Mouse (Mus musculus) ES-E14 (cell line): Measurements from ENCODE around the gene Dnaja3. TPM values are rescaled to one million over a fixed set of nuclear protein-coding genes. Genes with fewer than 3 reads are reported as not detected.
A peak's percentile ranks its signal among the peaks of the same experiment; 100 is the strongest.

Source experiments
- DNase-seq: peaks from one replicate; pipeline ENCODE4 v3.0.0-alpha.2; 2013; ENCODE audit warnings: low read depth, low spot score
- H3K27ac ChIP-seq: 2 replicates; pipeline ENCODE4 v1.5.1; 2012; ENCODE audit warnings: low read depth, mild to moderate bottlenecking, low read length, moderate library complexity, mixed read lengths; ENCODE audit not compliant: poor library complexity, insufficient read depth, severe bottlenecking
- H3K36me3 ChIP-seq: 2 replicates; pipeline ENCODE4 v1.6.1; 2012; ENCODE audit warnings: mild to moderate bottlenecking, low read length, moderate library complexity, mixed read lengths; ENCODE audit not compliant: control insufficient read depth, poor library complexity, insufficient read depth, severe bottlenecking
- H3K4me1 ChIP-seq, 2 experiments: fragments of 150-350 bp in 1 of 2; sonication (generic) in 1 of 2; 2 replicates each; pipeline ENCODE4 v1.6.1; 2012; ENCODE audit warnings: low read length in 2 of 2, mild to moderate bottlenecking in 1 of 2, mixed read lengths in 1 of 2; ENCODE audit not compliant: control insufficient read depth in 2 of 2, insufficient read depth in 2 of 2, poor library complexity in 1 of 2
- H3K4me3 ChIP-seq, 2 experiments: fragments of 150-350 bp in 1 of 2; sonication (generic) in 1 of 2; 2 replicates each; pipeline ENCODE4 v1.5.1; 2012; ENCODE audit warnings: low read length in 2 of 2, low read depth in 1 of 2, mild to moderate bottlenecking in 1 of 2, mixed read lengths in 1 of 2; ENCODE audit not compliant: insufficient read depth in 1 of 2, poor library complexity in 1 of 2, severe bottlenecking in 1 of 2
- H3K9ac ChIP-seq: 2 replicates; pipeline ENCODE4 v1.6.1; 2012; ENCODE audit warnings: low read depth, mild to moderate bottlenecking, low read length, mixed read lengths; ENCODE audit not compliant: poor library complexity, insufficient read depth, severe bottlenecking
- H3K9me3 ChIP-seq: fragments of 150-350 bp; sonication (generic); 2 replicates; pipeline ENCODE4 v1.6.1; 2012; ENCODE audit warnings: low read depth, mild to moderate bottlenecking, low read length; ENCODE audit not compliant: control insufficient read depth, insufficient read depth
- CHD2 ChIP-seq: IDR thresholded peaks from 2 replicates; pipeline ENCODE4 v1.6.1; 2014; ENCODE audit warnings: mild to moderate bottlenecking, low read depth, low read length, inconsistent platforms
- HCFC1 ChIP-seq: IDR thresholded peaks from 2 replicates; pipeline ENCODE4 v1.6.1; 2012; ENCODE audit warnings: low read length, inconsistent platforms, borderline replicate concordance; ENCODE audit not compliant: insufficient read depth
- MAFK ChIP-seq: IDR thresholded peaks from 2 replicates; pipeline ENCODE4 v1.6.1; 2014; ENCODE audit warnings: mild to moderate bottlenecking, low read depth, low read length, inconsistent platforms; ENCODE audit not compliant: insufficient read depth
- ZC3H11A ChIP-seq: IDR thresholded peaks from 2 replicates; pipeline ENCODE4 v1.6.1; 2012; ENCODE audit warnings: low read depth, mild to moderate bottlenecking, inconsistent platforms, low read length, borderline replicate concordance
- ZNF384 ChIP-seq: IDR thresholded peaks from 2 replicates; pipeline ENCODE4 v1.6.1; 2012; ENCODE audit warnings: low read depth, low read length, inconsistent platforms
- in situ Hi-C, 2 experiments: fragments of 600-800 bp; cut with MboI; formaldehyde crosslinking; loops; one replicate each; pipeline ENCODE4 v1.15.1; 2025; ENCODE audit warnings: low sequenced_read_pairs in 2 of 2, inconsistent platforms in 1 of 2; ENCODE audit not compliant: unreplicated experiment in 2 of 2
- total RNA-seq: library from RNA; depleted of rRNA; stranded (reverse); fragments of 300-350 nt; gene quantifications from 2 replicates; pipeline ENCODE4 v1.2.3, GENCODE M21; 2012

The Dnaja3 gene
- total RNA-seq, 1 experiment, result 53.2 TPM

GRCm38 (mm10) chr16:4665726-4666125 is 25.9 kb downstream of the Dnaja3 start:
- Histone ChIP-seq H3K9me3 (no peaks in the 10 kb centered on the region), H3K4me1 (peaks cover 0 to 4% of the 10 kb centered on the region in 2 experiments; a peak in 1 of 4 replicates), H3K27ac (no peak overlapping the region), H3K4me3 (no peak overlapping the region), H3K9ac (no peak overlapping the region), H3K36me3 (peaks cover 8% of the 10 kb centered on the region; the same call in 1 of the 2 replicates)
- no peak for DNase-seq
- in situ Hi-C loops, result loop anchor here in 1 of 2 experiments (5.0 kb wide), 1 partner anchor 33 kb away; no protein-coding TSS in a partner anchor
- TF ChIP-seq ZNF384 (no peak), HCFC1 (no peak), CHD2 (no peak), MAFK (no peak), ZC3H11A (no peak)

- peaks cover 8% of the 10 kb centered on the region; the same call in 1 of the 2 replicates for H3K36me3 ChIP-seq
- TF ChIP-seq ZC3H11A (peak; percentile 80; the same call in 1 of the 2 replicates), ZNF384 (no peak)
- H3K27ac ChIP-seq, result no peak overlapping the region
- peaks cover 0 to 4% of the 10 kb centered on the region in 2 experiments; a peak in 1 of 4 replicates for H3K4me1 ChIP-seq
- H3K9ac ChIP-seq, result no peak overlapping the region
- peak; percentile 80 for DNase-seq
- no peak overlapping the region for H3K4me3 ChIP-seq
- no peaks in the 10 kb centered on the region for H3K9me3 ChIP-seq
- in situ Hi-C loops, result loop anchor here in 1 of 2 experiments (5.0 kb wide), 1 partner anchor 35 kb away; no protein-coding TSS in a partner anchor
Observed at GRCm38 (mm10) chr16:4667190-4667808, 27.5 kb downstream of the Dnaja3 start.

DNA sequence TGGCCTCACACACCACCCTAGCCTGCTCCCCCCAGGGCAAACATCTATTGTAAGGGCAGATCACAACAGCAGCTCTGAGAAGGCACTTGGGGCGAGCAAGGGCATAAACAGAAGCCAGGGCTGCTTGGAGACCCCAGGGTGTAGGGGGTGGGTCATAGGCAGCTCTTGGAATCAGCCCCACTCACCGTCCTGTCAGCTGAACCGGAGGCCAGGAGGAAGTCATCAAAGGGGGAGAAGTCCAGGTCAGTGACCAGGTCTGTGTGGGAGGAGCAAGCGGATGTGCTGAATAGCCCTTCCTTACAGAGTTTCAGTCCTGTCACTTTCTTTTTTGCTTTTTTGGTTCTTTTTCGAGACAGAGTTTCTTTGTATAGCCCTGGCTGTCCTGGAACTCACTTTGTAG is 30.5 kb downstream of the Dnaja3 start:
- H3K36me3 ChIP-seq, result peaks cover 13% of the 10 kb centered on the region; the same call in 1 of the 2 replicates
- in situ Hi-C loops, result no loop called here

DNA sequence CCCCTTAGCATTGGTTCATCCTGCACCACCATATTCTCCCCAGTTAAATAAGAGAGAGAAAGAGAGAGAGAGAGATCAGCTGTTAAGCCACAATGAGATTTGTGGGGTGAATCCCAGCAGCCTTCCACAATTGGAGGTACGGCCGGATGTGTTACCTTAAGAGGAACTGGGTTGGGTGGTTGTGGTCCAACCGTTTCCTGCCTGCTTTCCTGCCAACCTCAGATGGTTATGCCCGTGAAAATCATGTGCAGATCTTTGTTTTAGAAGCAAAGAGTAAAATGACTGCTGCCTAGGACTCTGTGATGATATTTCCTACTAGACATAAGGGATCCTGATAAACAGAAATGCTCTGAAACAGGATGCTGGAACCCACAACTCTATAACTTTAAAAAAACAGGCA is 34.3 kb downstream of the Dnaja3 start:
- Histone ChIP-seq H3K36me3 (peaks cover 21% of the 10 kb centered on the region), H3K4me1 (no peaks in the 10 kb centered on the region), H3K27ac (no peak overlapping the region), H3K9ac (no peak overlapping the region), H3K9me3 (no peaks in the 10 kb centered on the region), H3K4me3 (no peak overlapping the region)
- in situ Hi-C loops, result no loop called here
- TF ChIP-seq HCFC1 (no peak), CHD2 (no peak), ZNF384 (no peak), ZC3H11A (no peak), MAFK (no peak)
- no peak for DNase-seq

More for the DNA sequence above, 30.5 kb downstream of the Dnaja3 start:
- H3K4me3 ChIP-seq, result no peak overlapping the region
- no peaks in the 10 kb centered on the region for H3K9me3 ChIP-seq
- DNase-seq, result no peak
- no peak for TF ChIP-seq MAFK
- no peak for TF ChIP-seq HCFC1
- no peak for TF ChIP-seq ZC3H11A
- no peak for TF ChIP-seq ZNF384
- no peak for TF ChIP-seq CHD2
- no peaks in the 10 kb centered on the region for H3K4me1 ChIP-seq
- no peak overlapping the region for H3K27ac ChIP-seq
- H3K9ac ChIP-seq, result no peak overlapping the region

- TF ChIP-seq MAFK, result no peak
- in situ Hi-C loops, result no loop called here
- no peak overlapping the region for H3K9ac ChIP-seq
- H3K36me3 ChIP-seq, result peaks cover 16% of the 10 kb centered on the region
- H3K4me3 ChIP-seq, result no peak overlapping the region
- H3K9me3 ChIP-seq, result no peaks in the 10 kb centered on the region
- no peak overlapping the region for H3K27ac ChIP-seq
- no peaks in the 10 kb centered on the region for H3K4me1 ChIP-seq
- DNase-seq, result no peak
Observed at GRCm38 (mm10) chr16:4676836-4677235, 37.0 kb downstream of the Dnaja3 start.
